Mouse (Mus musculus) layer of hippocampus, adult 8-10 months (tissue): ENCODE results near the gene Cdk5rap3. TPM values are rescaled to one million over a fixed set of nuclear protein-coding genes. Genes with fewer than 3 reads are reported as not detected.

Source experiments
- DNase-seq, 2 experiments: peaks; one replicate each; pipeline ENCODE4 v3.0.0; 2022; ENCODE audit warnings: low spot score in 2 of 2
- total RNA-seq, 4 experiments: library from RNA; stranded (reverse); gene quantifications; 2 replicates each; pipeline ENCODE4 v1.2.4; 2022

The Cdk5rap3 gene
- total RNA-seq, result 10 to 100 TPM; 33.9 to 49.1 (median 44.8) TPM

- DNase-seq, result peak; percentile 98 to 99
These were observed at the start of gene Cdk5rap3 for GRCm38 (mm10) chr11:96916044-96916884. Gene Cdk5rap3, minus strand, starts transcription at chr11:96916496.

GRCm38 (mm10) chr11:96963580-96963979 lies 47.3 kb upstream of the Cdk5rap3 start:
- DNase-seq, result peak; percentile 83 to 93

GRCm38 (mm10) chr11:96957061-96957805 lies 40.9 kb upstream of the Cdk5rap3 start:
- no peak for DNase-seq

GRCm38 (mm10) chr11:96956009-96956724 lies 39.9 kb upstream of the Cdk5rap3 start:
- DNase-seq, result no peak

GRCm38 (mm10) chr11:96955094-96955493 lies 38.8 kb upstream of the Cdk5rap3 start:
- no peak for DNase-seq

- no peak for DNase-seq
These were observed 36.6 kb upstream of the Cdk5rap3 start for GRCm38 (mm10) chr11:96952896-96953295.

- DNase-seq, result no peak
These were observed 36.1 kb upstream of the Cdk5rap3 start for GRCm38 (mm10) chr11:96952426-96952825.

GRCm38 (mm10) chr11:96950767-96951166 lies 34.5 kb upstream of the Cdk5rap3 start:
- no peak for DNase-seq

GRCm38 (mm10) chr11:96947849-96948248 lies 31.6 kb upstream of the Cdk5rap3 start:
- DNase-seq, result no peak

GRCm38 (mm10) chr11:96946498-96946897 lies 30.2 kb upstream of the Cdk5rap3 start:
- DNase-seq, result no peak

GRCm38 (mm10) chr11:96944844-96945580 lies 28.7 kb upstream of the Cdk5rap3 start:
- no peak for DNase-seq

GRCm38 (mm10) chr11:96943746-96944304 lies 27.5 kb upstream of the Cdk5rap3 start, which contains the start of gene Pnpo:
Gene Pnpo, minus strand, starts transcription at chr11:96943986.
- DNase-seq, result peak; percentile 89 to 95

GRCm38 (mm10) chr11:96941989-96942590 lies 25.8 kb upstream of the Cdk5rap3 start:
- DNase-seq, result no peak

- no peak for DNase-seq
These were observed 24.5 kb upstream of the Cdk5rap3 start for GRCm38 (mm10) chr11:96940578-96941465.

GRCm38 (mm10) chr11:96938426-96938800 lies 22.1 kb upstream of the Cdk5rap3 start:
- DNase-seq, result no peak

- DNase-seq, result no peak
These were observed 21.5 kb upstream of the Cdk5rap3 start for GRCm38 (mm10) chr11:96937549-96938425.

- DNase-seq, result no peak
These were observed 19.8 kb upstream of the Cdk5rap3 start for GRCm38 (mm10) chr11:96935872-96936650.
